Mouse (Mus musculus) testis, postnatal 10 days (tissue): Measurements from ENCODE around the gene Gm266.

ENCODE experiments used
- DNase-seq: peaks from one replicate; pipeline ENCODE4 v3.0.0; 2021; ENCODE audit warnings: low spot score

The Gm266 gene

DNA sequence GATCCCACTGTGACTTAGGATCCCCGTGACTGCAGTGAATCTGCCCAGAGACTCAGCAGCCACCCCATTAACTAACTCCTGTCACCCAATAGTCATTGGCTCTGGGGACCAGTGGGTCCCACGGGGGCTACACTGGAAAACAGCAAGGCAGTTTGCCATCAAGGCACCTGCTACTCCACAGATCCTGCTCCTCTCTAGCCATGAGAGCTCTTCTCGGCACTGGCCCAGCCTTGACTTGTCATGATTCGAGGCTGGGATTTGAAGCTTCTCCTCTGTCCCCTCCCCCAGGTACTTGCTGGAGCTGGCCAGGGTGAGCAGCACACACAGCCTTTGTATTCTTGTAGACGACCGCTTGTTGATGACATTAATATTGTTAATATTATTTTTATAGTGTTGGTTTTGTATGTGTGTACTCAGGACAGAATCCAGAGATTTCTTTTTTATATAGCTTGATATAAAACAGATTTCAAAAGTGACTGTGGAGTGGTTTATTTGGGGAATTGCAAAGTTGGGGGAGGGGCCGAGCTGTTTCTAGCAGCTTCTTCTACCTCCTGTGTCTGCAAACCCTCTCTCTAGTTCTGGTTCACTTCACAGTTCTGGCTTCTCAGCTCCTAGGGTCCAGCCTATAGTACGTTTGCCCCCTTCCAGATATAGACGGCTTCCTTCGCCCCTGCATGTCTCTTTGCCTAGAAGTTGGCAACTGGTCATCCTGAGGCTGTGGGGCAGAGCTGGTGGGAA is 30.9 kb downstream of the Gm266 start:
- no peak for DNase-seq

DNA sequence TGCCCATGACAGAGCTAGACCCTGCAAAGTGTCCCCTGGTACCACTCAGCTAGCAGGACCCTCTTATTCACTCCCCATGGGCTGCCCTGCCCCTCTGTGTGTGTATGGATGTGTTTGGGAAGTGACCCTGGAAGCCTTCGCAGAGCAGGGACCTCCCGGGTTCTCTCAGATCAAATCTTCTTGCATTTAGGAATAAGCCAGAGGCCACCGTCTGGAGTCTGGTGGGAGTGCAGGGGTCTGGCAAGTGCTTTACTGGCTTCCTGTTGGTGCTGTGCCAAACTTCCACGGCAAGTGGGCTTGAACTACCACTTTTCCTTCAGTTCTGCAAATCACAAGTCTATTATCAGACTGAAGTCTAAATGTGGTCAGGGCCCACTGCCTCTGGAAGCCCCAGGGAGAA is 31.6 kb downstream of the Gm266 start:
- no peak for DNase-seq

DNA sequence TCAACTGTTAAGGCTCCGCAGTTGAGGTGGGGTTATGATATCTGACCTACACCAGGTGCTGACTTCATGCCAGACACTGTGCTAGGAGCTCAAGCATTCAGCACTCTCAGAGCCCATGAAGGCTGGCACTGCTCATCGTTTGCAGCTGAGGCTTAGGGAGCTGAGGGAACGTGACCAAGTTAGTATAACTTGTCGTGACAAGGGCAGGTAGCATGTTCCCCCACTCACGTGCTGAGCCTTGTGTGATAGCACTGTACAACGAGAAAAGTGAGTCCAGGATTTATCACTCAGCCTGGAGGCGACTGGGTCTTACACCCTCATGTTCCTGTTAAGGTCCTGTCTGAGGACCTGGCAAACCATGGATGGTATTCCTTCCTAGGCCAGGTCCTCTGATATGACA is 34.1 kb downstream of the Gm266 start:
- DNase-seq: no peak

DNA sequence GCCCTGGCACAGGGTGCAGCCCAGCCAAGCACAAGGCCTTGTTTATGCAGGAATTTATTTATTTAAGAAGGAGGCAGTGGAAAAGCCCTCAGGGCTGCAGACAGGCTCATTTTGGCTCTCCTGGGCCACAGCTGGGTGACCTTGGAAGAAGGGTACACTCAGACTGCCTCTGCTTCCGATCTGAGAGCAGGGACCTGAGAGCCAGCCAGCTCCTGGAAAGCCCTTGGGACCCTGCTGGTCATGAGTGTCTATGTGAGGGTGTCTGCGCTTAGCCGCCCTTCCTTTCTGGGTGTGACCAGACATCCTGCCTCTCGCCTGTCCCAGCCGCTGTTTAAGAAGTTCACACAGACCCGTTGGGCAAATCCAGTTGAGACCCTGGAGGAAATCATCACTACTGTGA is 35.3 kb downstream of the Gm266 start:
- no peak for DNase-seq

DNA sequence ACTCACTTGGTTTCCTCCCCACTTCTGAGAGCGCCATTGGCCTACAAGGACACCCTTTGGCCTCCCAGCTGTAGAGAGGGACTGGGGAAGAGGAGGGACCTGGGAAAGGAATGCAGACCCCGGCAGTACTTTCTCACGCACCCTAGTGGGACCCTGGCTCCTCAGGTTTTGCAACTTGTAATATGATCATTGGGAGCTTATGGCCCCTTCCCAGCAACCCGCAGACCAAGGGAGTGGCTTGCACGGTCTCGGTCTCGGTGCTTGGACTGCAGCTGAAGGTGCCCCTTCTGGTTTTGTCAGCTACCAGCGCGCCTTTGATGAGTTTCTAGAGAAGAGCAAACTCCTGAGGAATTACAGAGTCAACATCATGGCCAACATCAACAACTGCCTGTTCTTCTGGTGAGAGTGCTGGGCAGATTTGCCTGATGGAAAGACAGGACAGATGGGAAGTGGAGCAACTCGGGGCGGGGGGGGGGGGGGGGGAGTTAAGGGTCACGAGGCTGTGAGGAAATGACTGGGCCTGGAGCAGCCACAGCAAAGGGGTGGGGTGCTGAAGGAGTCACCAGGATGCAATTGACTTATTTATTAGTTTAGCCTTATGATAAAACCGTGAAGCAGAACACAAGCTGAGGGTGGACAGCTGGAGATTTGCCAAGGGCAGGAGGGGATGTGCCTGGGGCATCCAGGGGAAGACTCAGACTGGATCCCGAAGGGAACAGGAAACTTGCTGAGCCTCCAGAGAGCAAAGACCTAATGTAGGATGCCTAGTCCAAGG is 36.5 kb downstream of the Gm266 start:
- DNase-seq: no peak

DNA sequence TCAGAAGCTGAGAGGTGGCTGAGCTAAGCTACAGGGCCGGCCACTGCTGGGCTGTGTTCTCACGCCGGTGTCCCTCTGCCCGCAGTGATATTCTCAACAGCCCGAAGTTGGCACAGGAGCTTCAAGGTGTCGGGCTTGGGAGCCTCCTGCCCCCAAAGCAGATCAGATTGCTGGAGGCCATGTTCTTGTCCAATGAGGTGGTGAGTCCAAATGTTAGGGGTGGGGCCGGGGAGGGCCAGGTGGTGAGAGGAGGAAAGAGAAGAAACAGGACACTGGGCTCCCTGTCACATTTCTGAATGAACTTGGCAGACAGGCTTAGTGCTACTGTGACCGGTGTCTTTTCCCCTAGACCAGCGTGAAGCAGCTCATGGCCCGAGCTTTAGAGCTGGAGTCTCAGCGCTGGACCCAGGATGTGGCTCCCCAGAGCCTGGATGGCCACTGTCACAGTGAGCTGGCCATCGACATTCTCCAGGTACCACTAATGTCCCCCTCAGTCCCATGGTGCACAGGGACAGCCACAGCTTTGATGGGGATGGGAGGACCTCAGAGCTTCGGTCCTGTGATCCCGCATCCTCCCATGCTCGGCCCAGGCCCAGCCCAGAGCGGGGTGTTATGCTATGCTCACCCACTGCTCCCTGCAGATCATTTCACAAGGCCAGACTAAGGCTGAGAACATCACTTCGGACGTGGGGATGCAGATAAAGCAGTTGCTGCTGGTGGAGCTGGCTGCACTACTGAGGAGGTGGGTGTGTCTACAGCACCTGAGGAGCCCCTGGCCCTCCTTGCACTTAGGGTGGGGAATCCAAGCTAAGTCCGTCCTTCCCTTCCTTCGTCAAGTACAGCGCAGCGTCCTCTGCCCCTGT is 37.5 kb downstream of the Gm266 start:
- DNase-seq: no peak

DNA sequence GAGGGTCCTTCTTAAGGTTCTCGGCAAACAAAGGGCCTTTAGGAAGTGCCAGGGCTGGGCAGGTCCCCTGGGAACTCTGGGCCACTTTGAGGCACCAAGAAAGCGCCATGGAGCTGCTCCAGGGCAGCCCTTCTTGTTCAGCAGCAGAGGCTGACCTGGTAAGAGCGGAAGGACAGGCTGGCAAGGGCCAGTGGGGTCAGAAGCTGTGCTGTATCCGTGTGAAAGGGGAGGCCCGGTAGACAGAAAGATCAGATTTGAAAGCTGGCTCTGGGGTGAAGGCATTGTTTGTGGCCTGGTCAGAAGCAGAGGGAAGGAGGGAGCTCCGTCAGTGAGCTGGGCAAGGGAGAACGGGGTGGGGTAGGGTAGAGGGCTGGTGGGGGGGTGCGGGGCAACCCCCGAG is 38.3 kb downstream of the Gm266 start:
- no peak for DNase-seq

- DNase-seq: no peak
These were observed 38.9 kb downstream of the Gm266 start for GRCm38 (mm10) chr12:111446745-111447144.

GRCm38 (mm10) chr12:111445890-111446613 is 39.6 kb downstream of the Gm266 start:
- DNase-seq: no peak

GRCm38 (mm10) chr12:111445161-111445889 is 40.3 kb downstream of the Gm266 start:
- no peak for DNase-seq

- no peak for DNase-seq
These were observed 41.4 kb downstream of the Gm266 start for GRCm38 (mm10) chr12:111443921-111444831.

- no peak for DNase-seq
These were observed 42.4 kb downstream of the Gm266 start for GRCm38 (mm10) chr12:111443011-111443870.

- DNase-seq: peak; percentile 76
These were observed 43.2 kb downstream of the Gm266 start, which contains the start of gene Tnfaip2 for GRCm38 (mm10) chr12:111442309-111443010. Gene Tnfaip2, plus strand, starts transcription at chr12:111442469.

GRCm38 (mm10) chr12:111441523-111441922 is 44.1 kb downstream of the Gm266 start:
- no peak for DNase-seq

- DNase-seq: no peak
These were observed 44.8 kb downstream of the Gm266 start for GRCm38 (mm10) chr12:111440701-111441373.

DNA sequence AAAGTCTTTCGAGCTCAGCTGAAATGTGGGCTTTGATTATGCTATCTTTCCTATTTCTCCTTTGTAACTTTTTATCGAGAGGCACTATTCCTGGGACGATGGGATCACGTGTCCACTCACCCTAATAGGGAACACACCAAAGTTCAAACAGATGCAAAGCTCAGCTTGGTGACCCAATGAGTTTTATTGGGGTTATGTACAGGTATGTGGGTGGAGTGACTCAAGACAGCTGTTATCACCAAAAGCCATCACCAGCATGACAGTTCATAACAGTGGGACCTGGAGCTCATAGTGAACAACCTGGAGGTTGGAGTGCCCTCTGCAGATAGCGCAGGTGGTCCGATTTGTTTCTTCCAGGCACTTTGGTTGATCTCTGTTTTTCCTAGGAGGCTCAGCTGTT is 46.8 kb downstream of the Gm266 start:
- DNase-seq: no peak

DNA sequence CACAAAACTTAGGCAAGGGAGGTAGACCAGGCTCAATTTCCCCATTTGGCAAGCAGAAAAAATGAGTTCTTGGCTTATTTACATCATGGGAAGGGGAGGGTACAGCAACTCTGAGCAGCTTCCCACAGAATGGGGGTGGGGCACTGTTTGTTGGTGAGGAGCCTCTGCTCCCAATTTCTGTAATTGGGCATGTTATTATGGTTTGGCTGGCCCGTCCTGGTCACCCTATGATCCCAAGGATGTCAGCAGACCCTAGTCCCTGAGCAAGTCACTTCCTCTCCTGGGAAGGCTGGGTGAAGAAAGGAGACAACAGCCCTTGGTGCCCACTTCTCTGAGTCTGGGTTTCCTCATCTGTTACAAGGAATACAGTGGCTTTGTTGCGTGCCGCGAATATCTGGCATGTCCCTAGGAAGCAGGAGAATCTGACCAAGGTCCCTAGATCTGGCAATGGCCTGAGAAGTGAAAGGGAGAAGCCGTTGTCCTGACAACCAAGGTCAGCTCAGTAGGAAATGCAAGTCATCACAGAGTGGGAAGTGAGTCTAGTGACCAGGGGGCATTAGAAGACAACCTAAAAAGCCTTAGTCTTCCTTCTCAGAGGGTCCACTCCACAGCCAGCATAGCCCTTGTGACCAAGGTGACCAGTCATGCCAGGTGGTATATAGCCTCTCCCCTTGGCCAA is 48.3 kb downstream of the Gm266 start:
- no peak for DNase-seq
